Mouse (Mus musculus) stomach, postnatal 0 days (tissue): ENCODE results near the gene Plppr3.

ENCODE experiments used
- CTCF ChIP-seq: IDR thresholded peaks from 2 replicates; pipeline ENCODE4 v1.5.1; 2016; ENCODE audit warnings: antibody characterized with exemption, low read depth, mild to moderate bottlenecking, moderate library complexity
- EP300 ChIP-seq: optimal IDR thresholded peaks from 2 replicates; pipeline ENCODE3; 2016; ENCODE audit warnings: antibody characterized with exemption

- TF ChIP-seq CTCF, result no peak
- no peak for TF ChIP-seq EP300
Measured at GRCm38 (mm10) chr10:79852827-79853226, 21.6 kb downstream of the Plppr3 start.
